17 mouse cellular contexts compared by ENCODE assay signal in genomic region chr1:175870716-175871115, GRCm38 (mm10). TPM values are rescaled to one million over a fixed set of nuclear protein-coding genes. Genes with fewer than 3 reads are reported as not detected.
"Had no signal": no experiment of that assay in that cellular context is flagged by ENCODE, and none has a peak within 500 bp of the region (broad histone marks: within the 10 kb centered on the region; RNA-seq: fewer than 3 reads in every experiment).

No protein-coding gene starts in this region.

- H3K9ac ChIP-seq: kidney, embryonic 15.5 days; limb, embryonic 12.5 days; liver, embryonic 13.5 days; liver, postnatal 0 days; lung, embryonic 15.5 days; neural tube, embryonic 12.5 days had no signal

- H3K36me3 ChIP-seq: kidney, embryonic 15.5 days; limb, embryonic 12.5 days; liver, embryonic 13.5 days; lung, embryonic 15.5 days; neural tube, embryonic 12.5 days had no signal

- H3K27ac ChIP-seq: kidney, embryonic 15.5 days; limb, embryonic 12.5 days; liver, embryonic 13.5 days; lung, embryonic 15.5 days; neural tube, embryonic 12.5 days had no signal

- DNase-seq: kidney, adult 2 months; kidney, postnatal 14 days; liver; liver, embryonic 13.5 days; liver, postnatal 0 days; lung, postnatal 14 days; retina, postnatal 1 day; right cerebral cortex, postnatal 4 days; spleen, adult 18-20 months; thymus, adult 18-20 months; thymus, postnatal 14 days had no signal

- H3K9me3 ChIP-seq: kidney, embryonic 15.5 days; limb, embryonic 12.5 days; liver, embryonic 13.5 days; lung, embryonic 15.5 days; neural tube, embryonic 12.5 days had no signal

- H3K4me1 ChIP-seq: kidney, embryonic 15.5 days; limb, embryonic 12.5 days; liver, embryonic 13.5 days; lung, embryonic 15.5 days; neural tube, embryonic 12.5 days had no signal

- H3K4me3 ChIP-seq: kidney, embryonic 15.5 days; limb, embryonic 12.5 days; liver, embryonic 13.5 days; lung, embryonic 15.5 days; neural tube, embryonic 12.5 days had no signal

- H3K27me3 ChIP-seq: kidney, embryonic 15.5 days; limb, embryonic 12.5 days; liver, embryonic 13.5 days; lung, embryonic 15.5 days; neural tube, embryonic 12.5 days had no signal

- H3K4me2 ChIP-seq: kidney, embryonic 15.5 days; limb, embryonic 12.5 days; liver, embryonic 13.5 days; lung, embryonic 15.5 days; neural tube, embryonic 12.5 days had no signal

- ATAC-seq: liver, postnatal 0 days had no signal

RNA-seq across cellular contexts. Expression of gene Gm38100, which starts 49.4 kb away (rescaled TPM):
- polyA plus RNA-seq: kidney, adult 2 months; large intestine, adult 2 months; limb, embryonic 12.5 days; liver, embryonic 13.5 days; liver, postnatal 0 days; lung, embryonic 15.5 days; neural tube, embryonic 12.5 days; stomach, embryonic 14.5 days had no signal
